Mouse (Mus musculus): ENCODE data around the gene Smim27. TPM values are rescaled to one million over a fixed set of nuclear protein-coding genes. Genes with fewer than 3 reads are reported as not detected.
A peak's percentile ranks its signal among the peaks of the same experiment; 100 is the strongest.

Smim27 gene
- polyA plus RNA-seq, 2 experiments: 3.2 to 20.6 TPM

DNA sequence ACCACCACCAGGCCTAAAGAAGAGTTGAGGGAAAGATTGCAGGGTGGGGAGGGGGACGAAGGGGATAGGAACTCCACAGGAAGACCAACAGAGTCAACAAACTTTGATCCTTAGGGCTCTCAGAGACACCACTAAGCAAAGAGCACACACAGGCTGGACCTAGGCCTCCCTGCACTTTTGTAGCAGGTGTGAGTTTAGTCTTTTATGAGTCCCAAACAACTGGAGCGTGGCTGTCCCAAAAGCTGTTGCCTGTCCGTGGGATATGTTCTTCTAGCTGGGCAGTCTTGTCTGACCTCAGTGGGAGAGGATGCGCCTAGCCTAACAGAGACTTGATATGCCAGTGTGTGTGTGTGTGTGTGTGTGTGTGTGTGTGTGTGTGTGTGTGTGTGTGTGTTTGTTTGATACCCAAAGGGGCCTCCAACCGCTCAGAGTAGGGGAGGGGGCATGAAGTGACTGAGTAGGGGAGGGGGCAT, 29.1 kb upstream of the Smim27 start:
- 0 out of 2 replicates have a peak, but pooled peaks have one; percentile 28 for ATAC-seq (ENCODE audit: insufficient read depth)
- no peak overlapping the region; the same call in 1 of the 2 replicates for H3K9ac ChIP-seq (replicated peaks)
- no peak for DNase-seq (ENCODE audit: low read depth in 3 of 3, low spot score in 3 of 3)

GRCm38 (mm10) chr4:40241928-40242327, 27.5 kb upstream of the Smim27 start:
- no peak overlapping the region for H3K4me3 ChIP-seq (ENCODE audit: insufficient read depth in 1 of 2, low read depth in 2 of 2, low read length in 2 of 2)
- no peaks in the 10 kb centered on the region for H3K9me3 ChIP-seq (ENCODE audit: control insufficient read depth, low read length)
- no peak for TF ChIP-seq EP300 (IDR thresholded peaks at IDR 0.05; ENCODE audit: low read depth)
- no peak for TF ChIP-seq CTCF (IDR thresholded peaks at IDR 0.05; ENCODE audit: low read depth)
- H3K4me1 ChIP-seq (replicated peaks; ENCODE audit: control insufficient read depth in 2 of 2, insufficient read depth in 2 of 2, low read length in 1 of 2): peaks cover 0 to 4% of the 10 kb centered on the region in 2 experiments; a peak in 1 of 4 replicates
- no peak overlapping the region for H3K27ac ChIP-seq
- H3K4me2 ChIP-seq (ENCODE audit: low read depth): no peak overlapping the region
- DNase-seq (ENCODE audit: low read depth in 3 of 3, low spot score in 3 of 3) (no peak), ATAC-seq (ENCODE audit: insufficient read depth) (no peak)
- WGBS (ENCODE audit: insufficient replicate concordance): 33% methylated on average over 6 of the region's 6 CpGs
- H3K27me3 ChIP-seq (ENCODE audit: control insufficient read depth, insufficient read depth, low read length): no peaks in the 10 kb centered on the region
- H3K9ac ChIP-seq (replicated peaks): no peak overlapping the region
- no peaks in the 10 kb centered on the region for H3K36me3 ChIP-seq (replicated peaks; ENCODE audit: control insufficient read depth, insufficient read depth, low read depth)

More for the DNA sequence above, 29.1 kb upstream of the Smim27 start:
- WGBS (ENCODE audit: insufficient replicate concordance): 30% methylated on average over 5 of the region's 5 CpGs
- Histone ChIP-seq H3K27ac (no peak overlapping the region), H3K27me3 (ENCODE audit: control insufficient read depth, insufficient read depth, low read length) (no peaks in the 10 kb centered on the region), H3K4me1 (replicated peaks; ENCODE audit: control insufficient read depth in 2 of 2, insufficient read depth in 2 of 2, low read length in 1 of 2) (peaks cover 0 to 4% of the 10 kb centered on the region in 2 experiments; a peak in 1 of 4 replicates), H3K4me3 (ENCODE audit: insufficient read depth in 1 of 2, low read depth in 2 of 2, low read length in 2 of 2) (peak overlapping the region; percentile 63 to 76; a peak in 2 of 4 replicates), H3K4me2 (ENCODE audit: low read depth) (peak overlapping the region; percentile 77), H3K36me3 (replicated peaks; ENCODE audit: control insufficient read depth, insufficient read depth, low read depth) (no peaks in the 10 kb centered on the region), H3K9me3 (ENCODE audit: control insufficient read depth, low read length) (no peaks in the 10 kb centered on the region)
- TF ChIP-seq CTCF (IDR thresholded peaks at IDR 0.05; ENCODE audit: low read depth): no peak
- no peak for TF ChIP-seq EP300 (IDR thresholded peaks at IDR 0.05; ENCODE audit: low read depth)

GRCm38 (mm10) chr4:40243006-40243405, 26.4 kb upstream of the Smim27 start:
- H3K36me3 ChIP-seq (replicated peaks; ENCODE audit: control insufficient read depth, insufficient read depth, low read depth): no peaks in the 10 kb centered on the region
- 76% methylated on average over 4 of the region's 4 CpGs for WGBS (ENCODE audit: insufficient replicate concordance)
- no peak overlapping the region for H3K4me2 ChIP-seq (ENCODE audit: low read depth)
- H3K27me3 ChIP-seq (ENCODE audit: control insufficient read depth, insufficient read depth, low read length): no peaks in the 10 kb centered on the region
- ATAC-seq (ENCODE audit: insufficient read depth) (no peak), DNase-seq (ENCODE audit: low read depth in 3 of 3, low spot score in 3 of 3) (no peak)
- H3K9me3 ChIP-seq (ENCODE audit: control insufficient read depth, low read length): no peaks in the 10 kb centered on the region
- no peak overlapping the region for H3K9ac ChIP-seq (replicated peaks)
- TF ChIP-seq CTCF (IDR thresholded peaks at IDR 0.05; ENCODE audit: low read depth) (no peak), EP300 (IDR thresholded peaks at IDR 0.05; ENCODE audit: low read depth) (no peak)
- no peak overlapping the region for H3K4me3 ChIP-seq (ENCODE audit: insufficient read depth in 1 of 2, low read depth in 2 of 2, low read length in 2 of 2)
- no peak overlapping the region for H3K27ac ChIP-seq
- H3K4me1 ChIP-seq (replicated peaks; ENCODE audit: control insufficient read depth in 2 of 2, insufficient read depth in 2 of 2, low read length in 1 of 2): peaks cover 0 to 4% of the 10 kb centered on the region in 2 experiments; a peak in 1 of 4 replicates

DNA sequence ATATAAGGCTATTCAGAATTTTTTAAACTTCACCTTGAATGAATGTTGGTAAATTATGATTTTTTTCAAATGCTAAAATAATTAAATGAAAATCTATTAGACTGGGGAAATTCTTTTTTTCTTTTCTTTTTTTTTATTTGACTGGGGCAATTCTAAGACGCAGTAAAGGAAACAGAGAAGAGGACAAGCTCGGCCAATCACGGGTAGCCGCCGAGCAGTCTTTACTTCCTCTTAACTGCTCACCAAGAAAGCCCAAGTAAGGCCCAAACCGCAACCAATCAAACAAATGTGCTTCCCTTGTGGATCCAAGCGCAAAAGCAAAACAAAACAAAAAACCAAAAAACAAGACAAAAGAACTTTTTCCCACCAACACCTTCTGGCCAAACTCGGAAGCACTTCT, 25.3 kb upstream of the Smim27 start:
- TF ChIP-seq EP300 (IDR thresholded peaks at IDR 0.05; ENCODE audit: low read depth): no peak
- TF ChIP-seq CTCF (IDR thresholded peaks at IDR 0.05; ENCODE audit: low read depth): no peak
- Histone ChIP-seq H3K9ac (replicated peaks) (no peak overlapping the region), H3K27me3 (ENCODE audit: control insufficient read depth, insufficient read depth, low read length) (no peaks in the 10 kb centered on the region), H3K4me1 (replicated peaks; ENCODE audit: control insufficient read depth in 2 of 2, insufficient read depth in 2 of 2, low read length in 1 of 2) (peaks cover 0 to 3% of the 10 kb centered on the region in 2 experiments; a peak in 1 of 4 replicates), H3K36me3 (replicated peaks; ENCODE audit: control insufficient read depth, insufficient read depth, low read depth) (no peaks in the 10 kb centered on the region), H3K9me3 (ENCODE audit: control insufficient read depth, low read length) (no peaks in the 10 kb centered on the region), H3K4me2 (ENCODE audit: low read depth) (no peak overlapping the region), H3K4me3 (ENCODE audit: insufficient read depth in 1 of 2, low read depth in 2 of 2, low read length in 2 of 2) (no peak overlapping the region), H3K27ac (no peak overlapping the region)
- ATAC-seq (ENCODE audit: insufficient read depth): no peak
- WGBS (ENCODE audit: insufficient replicate concordance): 37% methylated on average over 8 of the region's 8 CpGs
- no peak for DNase-seq (ENCODE audit: low read depth in 3 of 3, low spot score in 3 of 3)

DNA sequence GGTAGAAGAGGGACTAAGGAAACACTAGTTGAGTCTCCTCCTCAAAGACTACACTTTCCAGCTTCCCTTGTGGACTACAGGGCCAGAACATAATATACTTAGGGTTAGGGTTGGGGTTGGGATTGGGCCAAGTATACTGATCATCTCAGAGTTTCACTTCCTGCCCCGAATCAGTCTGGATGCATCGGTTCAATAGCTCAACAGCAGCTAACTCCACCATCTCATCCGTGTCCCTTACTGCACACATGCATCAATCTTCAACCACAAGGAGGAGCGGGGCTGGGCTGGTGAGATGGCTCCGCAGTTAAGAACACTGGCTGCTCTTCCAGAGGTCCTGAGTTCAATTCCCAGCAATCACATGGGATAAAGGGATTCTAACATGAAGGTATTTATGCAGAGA, 18.4 kb upstream of the Smim27 start:
- H3K9ac ChIP-seq (replicated peaks): no peak overlapping the region
- H3K4me2 ChIP-seq (ENCODE audit: low read depth): no peak overlapping the region
- no peaks in the 10 kb centered on the region for H3K9me3 ChIP-seq (ENCODE audit: control insufficient read depth, low read length)
- WGBS (ENCODE audit: insufficient replicate concordance): 76% methylated on average over 5 of the region's 5 CpGs
- no peaks in the 10 kb centered on the region for H3K4me1 ChIP-seq (replicated peaks; ENCODE audit: control insufficient read depth in 2 of 2, insufficient read depth in 2 of 2, low read length in 1 of 2)
- H3K36me3 ChIP-seq (replicated peaks; ENCODE audit: control insufficient read depth, insufficient read depth, low read depth): no peaks in the 10 kb centered on the region
- no peak overlapping the region for H3K4me3 ChIP-seq (ENCODE audit: insufficient read depth in 1 of 2, low read depth in 2 of 2, low read length in 2 of 2)
- DNase-seq (ENCODE audit: low read depth in 3 of 3, low spot score in 3 of 3): no peak
- no peaks in the 10 kb centered on the region for H3K27me3 ChIP-seq (ENCODE audit: control insufficient read depth, insufficient read depth, low read length)
- no peak for ATAC-seq (ENCODE audit: insufficient read depth)
- TF ChIP-seq CTCF (IDR thresholded peaks at IDR 0.05; ENCODE audit: low read depth) (no peak), EP300 (IDR thresholded peaks at IDR 0.05; ENCODE audit: low read depth) (no peak)
- H3K27ac ChIP-seq: no peak overlapping the region

All from liver, embryonic 14.5 days (tissue).